Mouse (Mus musculus) liver, embryonic 15.5 days (tissue): ENCODE results near the gene Slc35e3. TPM values are rescaled to one million over a fixed set of nuclear protein-coding genes. Genes with fewer than 3 reads are reported as not detected.

Source experiments
- ATAC-seq: fragments of 200-750 bp; cut with Nextera tagmentation; 2 replicates; pipeline ENCODE4 v1.8.0; 2017; ENCODE audit warnings: moderate number of reproducible peaks, mild to moderate bottlenecking, moderate library complexity; ENCODE audit not compliant: insufficient read depth
- H3K27ac ChIP-seq: fragments of 300-500 bp; sonication (generic); replicated peaks from 2 replicates; pipeline ENCODE4 v1.5.1; 2015; ENCODE audit warnings: mild to moderate bottlenecking, inconsistent platforms
- H3K27me3 ChIP-seq: fragments of 300-500 bp; sonication (generic); 2 replicates; pipeline ENCODE4 v1.6.1; 2015; ENCODE audit warnings: mild to moderate bottlenecking, inconsistent platforms
- H3K36me3 ChIP-seq: fragments of 300-500 bp; sonication (generic); replicated peaks from 2 replicates; pipeline ENCODE4 v1.6.1; 2015; ENCODE audit warnings: moderate library complexity, mild to moderate bottlenecking, inconsistent platforms
- H3K4me1 ChIP-seq: fragments of 300-500 bp; sonication (generic); replicated peaks from 2 replicates; pipeline ENCODE4 v1.6.1; 2015; ENCODE audit warnings: inconsistent platforms
- H3K4me2 ChIP-seq: fragments of 300-500 bp; sonication (generic); 2 replicates; pipeline ENCODE4 v1.6.1; 2015; ENCODE audit warnings: moderate library complexity, mild to moderate bottlenecking, inconsistent platforms
- H3K4me3 ChIP-seq: fragments of 300-500 bp; sonication (generic); replicated peaks from 2 replicates; pipeline ENCODE4 v1.5.1; 2015; ENCODE audit warnings: mild to moderate bottlenecking, inconsistent platforms
- H3K9ac ChIP-seq: fragments of 300-500 bp; sonication (generic); 2 replicates; pipeline ENCODE4 v1.6.1; 2015; ENCODE audit warnings: moderate library complexity, mild to moderate bottlenecking, inconsistent platforms
- H3K9me3 ChIP-seq: fragments of 300-500 bp; sonication (generic); replicated peaks from 2 replicates; pipeline ENCODE4 v1.6.1; 2016; ENCODE audit warnings: inconsistent platforms
- WGBS: fragments of 180-500 bp; shearing (Covaris S2); methylation state at CpG from one replicate; pipeline ENCODE4 v1.1.7; 2015; ENCODE audit warnings: mixed read lengths; ENCODE audit not compliant: insufficient replicate concordance; 5-methylcytosine and 5-hydroxymethylcytosine counted together
- polyA plus RNA-seq: library from polyadenylated mRNA; unstranded; fragments of >200 nt; fragmentation: Nextera tagmentation; extraction: Ambion mirVana; gene quantifications from 2 replicates; pipeline ENCODE4 v1.2.1, GENCODE M21; 2015

The Slc35e3 gene
- polyA plus RNA-seq, result 2.3 and 3.0 TPM in 2 replicates

DNA sequence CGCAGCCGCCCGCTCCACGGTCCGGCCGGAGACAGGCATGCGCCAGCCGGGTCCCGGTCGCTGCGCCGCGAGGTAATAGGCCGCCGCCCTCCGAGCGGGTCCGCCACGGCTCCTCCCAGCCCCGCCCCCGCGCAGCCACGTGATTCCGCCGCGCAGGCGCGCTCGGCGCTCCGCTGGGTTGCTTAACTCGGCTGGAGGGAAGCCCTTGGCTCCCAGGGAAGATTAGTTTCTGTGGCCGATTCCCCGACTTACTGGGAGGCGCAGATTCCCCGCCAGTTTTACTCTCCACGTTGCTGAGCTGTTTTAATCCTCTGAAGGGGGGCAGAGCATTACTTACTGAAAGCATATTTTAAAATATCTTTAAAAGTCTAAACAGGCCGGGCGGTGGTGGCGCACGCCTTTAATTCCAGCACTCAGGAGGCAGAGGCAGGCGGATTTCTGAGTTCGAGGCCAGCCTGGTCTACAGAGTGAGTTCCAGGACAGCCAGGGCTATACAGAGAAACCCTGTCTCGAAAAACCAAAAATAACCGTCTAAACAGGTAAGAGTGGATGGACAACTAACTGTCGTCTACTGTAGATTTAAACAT, at the start of gene Slc35e3:
Gene Slc35e3, minus strand, starts transcription at position 69 of the 587 bp plus-strand sequence.
- peaks cover 4% of the 10 kb centered on the region; the same call in 1 of the 2 replicates for H3K27me3 ChIP-seq
- WGBS, result 12% methylated on average over 46 of the region's 46 CpGs
- ATAC-seq, result peak; percentile 97
- H3K4me2 ChIP-seq, result peak within 1 kb of the TSS; percentile 83
- H3K9me3 ChIP-seq, result no peaks in the 10 kb centered on the region
- H3K27ac ChIP-seq, result peak within 1 kb of the TSS; percentile 64
- H3K9ac ChIP-seq, result peak within 1 kb of the TSS; percentile 49; the same call in 1 of the 2 replicates
- H3K4me1 ChIP-seq, result peaks cover 20% of the 10 kb centered on the region
- H3K4me3 ChIP-seq, result peak within 1 kb of the TSS; percentile 55
- peaks cover 31% of the 10 kb centered on the region for H3K36me3 ChIP-seq

- ATAC-seq, result no peak
- Histone ChIP-seq H3K9me3 (no peaks in the 10 kb centered on the region), H3K36me3 (peaks cover 2% of the 10 kb centered on the region; the same call in 1 of the 2 replicates), H3K27me3 (no peaks in the 10 kb centered on the region), H3K4me3 (no peak overlapping the region), H3K27ac (no peak overlapping the region), H3K4me2 (no peak overlapping the region), H3K4me1 (peaks cover 29% of the 10 kb centered on the region), H3K9ac (no peak overlapping the region)
- WGBS, result 65% methylated on average over 4 of the region's 4 CpGs
These were observed 49.0 kb upstream of the Slc35e3 start for GRCm38 (mm10) chr10:117795206-117795605.

DNA sequence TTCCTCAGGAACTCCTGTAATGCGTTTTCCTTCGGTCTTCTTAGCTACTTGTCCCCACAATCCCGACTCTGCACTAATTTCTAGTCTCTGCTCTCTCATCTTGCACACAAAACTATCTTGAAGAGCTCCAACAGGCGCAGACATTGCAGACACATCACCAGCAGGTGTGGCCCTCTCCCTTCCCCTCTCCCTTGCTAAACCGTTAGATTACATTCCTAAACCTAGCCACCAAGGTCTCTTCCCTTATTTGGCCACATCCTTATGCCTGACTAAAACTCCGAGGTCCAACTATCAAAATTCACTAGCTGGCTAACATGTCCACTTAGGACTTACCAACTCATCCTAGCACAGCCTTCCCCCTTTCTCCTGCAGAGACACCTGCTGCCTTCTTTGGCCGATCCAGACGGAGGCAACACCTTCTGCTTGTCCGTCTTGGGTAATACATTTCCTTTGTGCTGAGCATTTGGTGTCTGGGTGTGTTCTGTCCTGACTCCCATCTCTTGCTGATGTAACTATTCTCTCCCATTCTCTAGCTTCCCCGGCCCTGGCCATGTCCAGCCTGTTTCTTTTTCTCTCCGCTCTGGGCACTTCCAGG, 47.4 kb upstream of the Slc35e3 start:
- Histone ChIP-seq H3K27ac (peak overlapping the region; percentile 79), H3K4me3 (peak overlapping the region; percentile 84), H3K27me3 (no peaks in the 10 kb centered on the region), H3K4me1 (peaks cover 30% of the 10 kb centered on the region), H3K9ac (peak overlapping the region; percentile 60), H3K4me2 (peak overlapping the region; percentile 75), H3K9me3 (no peaks in the 10 kb centered on the region), H3K36me3 (peaks cover 9% of the 10 kb centered on the region)
- WGBS, result 56% methylated on average over 11 of the region's 11 CpGs
- no peak for ATAC-seq

- Histone ChIP-seq H3K27ac (peak within 1 kb of the TSS; percentile 80), H3K9me3 (no peaks in the 10 kb centered on the region), H3K27me3 (no peaks in the 10 kb centered on the region), H3K36me3 (peaks cover 16% of the 10 kb centered on the region), H3K4me1 (peaks cover 30% of the 10 kb centered on the region), H3K9ac (peak within 1 kb of the TSS; percentile 81), H3K4me3 (peak within 1 kb of the TSS; percentile 84), H3K4me2 (peak within 1 kb of the TSS; percentile 75)
- under 1% methylated on average over 75 of the region's 75 CpGs for WGBS
- peak; percentile 98 for ATAC-seq
These were observed 46.3 kb upstream of the Slc35e3 start, which contains the start of gene Nup107 for GRCm38 (mm10) chr10:117792141-117793091. Nup107 (minus strand) TSS chr10:117792705.

DNA sequence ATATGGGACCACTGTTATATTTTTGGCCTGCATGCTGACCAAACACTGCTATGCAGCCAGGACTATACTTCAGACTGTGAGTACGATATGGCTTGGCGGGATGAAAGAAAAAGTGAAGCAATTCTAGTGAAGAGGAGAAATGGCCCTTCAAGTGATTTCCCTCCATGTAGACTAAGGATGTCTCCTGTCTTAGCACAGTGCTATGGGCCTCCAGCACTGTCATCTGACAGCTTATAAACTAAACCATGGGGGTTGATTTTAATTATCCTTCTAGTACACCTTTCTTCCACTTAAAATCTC, 45.0 kb upstream of the Slc35e3 start:
- peak overlapping the region; percentile 73 for H3K4me2 ChIP-seq
- no peaks in the 10 kb centered on the region for H3K27me3 ChIP-seq
- H3K9ac ChIP-seq, result peak overlapping the region; percentile 81; the same call in 1 of the 2 replicates
- peaks cover 29% of the 10 kb centered on the region for H3K36me3 ChIP-seq
- H3K27ac ChIP-seq, result no peak overlapping the region
- no peaks in the 10 kb centered on the region for H3K9me3 ChIP-seq
- peak overlapping the region; percentile 84 for H3K4me3 ChIP-seq
- no peak for ATAC-seq
- WGBS, result 84% methylated on average over 2 of the region's 2 CpGs
- H3K4me1 ChIP-seq, result peaks cover 30% of the 10 kb centered on the region

DNA sequence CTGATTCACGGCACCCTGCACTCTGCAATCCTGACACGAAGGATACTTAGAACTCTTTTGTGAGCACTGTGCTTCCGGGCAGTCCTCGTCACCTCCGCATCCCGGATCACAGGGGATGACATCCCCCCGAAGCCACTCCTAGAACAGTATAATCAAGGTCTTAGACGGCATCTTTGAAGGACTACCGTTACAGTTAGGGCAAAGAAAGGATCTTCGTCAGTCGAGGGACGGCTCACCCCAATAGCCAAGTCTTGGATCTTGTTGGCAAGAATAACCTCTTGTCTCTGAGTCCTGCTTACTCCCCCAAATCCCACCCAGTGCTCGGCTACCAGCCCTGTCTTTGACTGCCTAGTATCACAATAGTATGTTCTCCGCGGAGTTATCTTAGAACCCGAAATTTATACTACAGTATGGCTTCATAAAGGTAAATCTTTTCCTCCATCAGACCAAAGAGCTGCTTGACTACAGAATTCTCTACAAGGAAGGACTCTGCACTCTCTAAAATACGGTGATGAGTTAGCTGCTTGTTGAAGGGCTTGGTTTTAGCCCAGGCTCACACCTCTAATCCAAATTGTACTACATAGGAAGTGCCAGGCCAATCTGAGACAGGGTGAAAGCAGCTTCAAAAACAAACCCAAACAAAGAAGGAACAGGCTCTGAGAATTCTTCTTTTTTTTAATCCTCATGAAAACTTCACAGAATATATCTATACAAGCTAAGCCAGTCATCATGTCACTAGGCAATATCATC, 44.4 kb upstream of the Slc35e3 start:
- H3K4me1 ChIP-seq, result peaks cover 30% of the 10 kb centered on the region
- H3K9ac ChIP-seq, result peak overlapping the region; percentile 81; the same call in 1 of the 2 replicates
- no peaks in the 10 kb centered on the region for H3K9me3 ChIP-seq
- no peak for ATAC-seq
- 86% methylated on average over 17 of the region's 17 CpGs for WGBS
- peak overlapping the region; percentile 84; the same call in 1 of the 2 replicates for H3K4me3 ChIP-seq
- H3K36me3 ChIP-seq, result peaks cover 35% of the 10 kb centered on the region
- H3K27ac ChIP-seq, result no peak overlapping the region
- H3K4me2 ChIP-seq, result peak overlapping the region; percentile 73
- H3K27me3 ChIP-seq, result no peaks in the 10 kb centered on the region

- H3K36me3 ChIP-seq, result peaks cover 39% of the 10 kb centered on the region
- no peaks in the 10 kb centered on the region for H3K27me3 ChIP-seq
- H3K4me1 ChIP-seq, result peaks cover 30% of the 10 kb centered on the region
- no peak overlapping the region for H3K4me3 ChIP-seq
- H3K27ac ChIP-seq, result no peak overlapping the region
- H3K4me2 ChIP-seq, result no peak overlapping the region
- no peak overlapping the region for H3K9ac ChIP-seq
- WGBS, result 80% methylated on average over 1 of the region's 1 CpGs
- ATAC-seq, result no peak
- H3K9me3 ChIP-seq, result no peaks in the 10 kb centered on the region
These were observed 43.8 kb upstream of the Slc35e3 start for GRCm38 (mm10) chr10:117790011-117790410.

GRCm38 (mm10) chr10:117784646-117785045, 38.5 kb upstream of the Slc35e3 start:
- Histone ChIP-seq H3K27me3 (no peaks in the 10 kb centered on the region), H3K36me3 (peaks cover 83% of the 10 kb centered on the region), H3K4me1 (no peaks in the 10 kb centered on the region), H3K4me3 (no peak overlapping the region), H3K27ac (no peak overlapping the region), H3K4me2 (no peak overlapping the region), H3K9ac (no peak overlapping the region), H3K9me3 (no peaks in the 10 kb centered on the region)
- no peak for ATAC-seq
- 59% methylated on average over 7 of the region's 7 CpGs for WGBS

DNA sequence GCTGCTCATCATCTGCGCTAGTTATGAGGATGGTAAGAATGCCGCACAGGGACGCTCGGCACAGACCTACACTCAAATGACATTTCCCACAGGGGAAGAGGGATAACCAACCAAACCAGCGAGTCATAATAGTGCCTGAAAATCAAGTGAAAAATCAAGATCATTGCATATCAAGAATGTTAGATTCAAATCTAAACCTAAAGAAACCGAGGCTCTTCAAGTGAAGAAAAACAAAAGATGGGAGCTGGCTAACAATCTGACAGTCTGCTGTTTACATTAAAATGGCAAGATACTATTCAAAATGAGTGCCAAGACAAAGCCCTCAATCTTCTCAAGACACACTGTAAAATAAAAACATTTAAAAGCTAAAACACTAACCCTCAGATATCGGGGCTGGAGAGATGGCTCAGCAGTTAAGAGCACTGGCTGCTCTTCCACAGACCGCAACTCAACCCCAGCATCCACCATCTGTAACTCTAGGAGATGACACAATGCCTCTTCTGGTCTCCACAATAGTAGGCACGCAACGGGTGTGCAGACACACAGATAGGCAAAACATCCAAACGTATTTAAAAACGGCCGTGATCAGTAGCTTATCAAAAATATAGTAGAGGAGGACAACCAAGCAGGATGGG, 37.7 kb upstream of the Slc35e3 start:
- no peak overlapping the region for H3K4me3 ChIP-seq
- H3K27ac ChIP-seq, result no peak overlapping the region
- H3K4me1 ChIP-seq, result no peaks in the 10 kb centered on the region
- ATAC-seq, result no peak
- H3K9ac ChIP-seq, result no peak overlapping the region
- H3K36me3 ChIP-seq, result peaks cover 86% of the 10 kb centered on the region
- 85% methylated on average over 13 of the region's 13 CpGs for WGBS
- H3K4me2 ChIP-seq, result no peak overlapping the region
- no peaks in the 10 kb centered on the region for H3K9me3 ChIP-seq
- H3K27me3 ChIP-seq, result no peaks in the 10 kb centered on the region

DNA sequence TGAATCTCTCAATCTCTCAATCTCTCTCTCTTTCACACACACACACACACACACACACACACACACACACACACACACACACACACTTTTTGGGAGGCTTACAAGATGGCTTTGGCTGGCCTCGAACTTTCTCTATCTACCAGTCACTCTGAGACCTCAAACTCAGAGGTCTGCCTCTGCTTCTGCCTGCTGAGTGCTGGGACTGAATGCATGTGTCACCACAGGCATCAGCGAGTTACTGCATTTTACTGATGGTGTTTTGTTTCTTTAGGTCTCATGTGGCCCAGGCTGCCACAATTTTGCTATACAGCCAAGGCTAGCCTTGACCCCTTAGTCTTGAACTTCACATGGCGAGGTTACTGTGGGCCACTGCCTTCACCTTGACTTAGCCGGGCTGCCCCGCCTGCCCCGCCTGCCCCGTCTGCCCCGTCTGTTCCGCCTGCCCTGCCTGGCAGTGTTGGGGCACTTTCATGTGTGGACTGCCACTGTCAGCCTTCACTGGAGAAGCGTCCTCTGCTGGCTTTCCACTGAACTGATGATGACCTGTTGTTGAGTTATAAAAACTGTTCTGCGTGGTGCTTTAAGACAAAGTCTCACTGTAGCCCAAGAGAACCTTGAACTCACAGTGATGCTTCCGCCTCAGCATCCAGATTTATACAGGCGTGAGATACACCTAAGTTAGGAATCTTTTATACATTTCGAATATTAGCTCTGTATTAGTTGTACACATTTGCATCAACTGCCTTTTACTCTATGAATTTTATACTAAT, 36.5 kb upstream of the Slc35e3 start:
- Histone ChIP-seq H3K4me3 (no peak overlapping the region), H3K4me1 (no peaks in the 10 kb centered on the region), H3K27ac (no peak overlapping the region), H3K36me3 (peaks cover 94% of the 10 kb centered on the region), H3K4me2 (no peak overlapping the region), H3K9ac (no peak overlapping the region), H3K9me3 (no peaks in the 10 kb centered on the region), H3K27me3 (no peaks in the 10 kb centered on the region)
- ATAC-seq, result no peak
- WGBS, result 85% methylated on average over 14 of the region's 14 CpGs
